Mouse (Mus musculus): ENCODE data around the gene Ccdc110. TPM values are rescaled to one million over a fixed set of nuclear protein-coding genes. Genes with fewer than 3 reads are reported as not detected.

Gene Ccdc110
- polyA plus RNA-seq, 1 experiment from 2014 or later, result not detected

DNA sequence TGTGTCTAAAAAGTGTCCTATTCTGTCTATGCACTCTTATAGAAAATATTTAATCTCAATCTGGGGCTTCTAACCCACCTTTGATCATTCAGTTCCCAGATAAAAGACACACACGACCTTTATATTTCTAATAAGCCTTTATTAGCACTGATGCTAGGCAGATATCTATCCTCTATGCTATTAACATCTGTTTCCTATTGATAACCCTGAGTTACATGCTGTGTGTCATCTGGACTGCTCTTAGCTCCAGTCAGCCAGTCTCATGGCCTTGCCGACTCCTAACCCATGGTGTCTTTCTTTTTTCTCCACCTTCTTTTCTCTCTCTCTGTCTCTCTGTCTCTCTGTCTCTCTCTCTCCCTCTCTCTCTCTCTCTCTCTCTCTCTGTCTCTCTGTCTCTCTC is 53.8 kb downstream of the Ccdc110 start:
- Histone ChIP-seq H3K4me3 (replicated peaks) (no peak overlapping the region), H3K9me3 (no peaks in the 10 kb centered on the region), H3K4me1 (replicated peaks) (no peaks in the 10 kb centered on the region), H3K27ac (no peak overlapping the region), H3K9ac (no peak overlapping the region), H3K36me3 (peaks cover 5% of the 10 kb centered on the region; the same call in 1 of the 2 replicates), H3K27me3 (replicated peaks) (no peaks in the 10 kb centered on the region), H3K4me2 (replicated peaks) (no peak overlapping the region)
- 69% methylated on average over 2 of the region's 2 CpGs for WGBS
- no peak for ATAC-seq

GRCm38 (mm10) chr8:45990631-45991310 is 56.4 kb downstream of the Ccdc110 start:
- Histone ChIP-seq H3K4me1 (replicated peaks) (no peaks in the 10 kb centered on the region), H3K9ac (no peak overlapping the region), H3K9me3 (no peaks in the 10 kb centered on the region), H3K4me3 (replicated peaks) (no peak overlapping the region), H3K36me3 (peaks cover 10% of the 10 kb centered on the region), H3K4me2 (replicated peaks) (no peak overlapping the region), H3K27ac (no peak overlapping the region), H3K27me3 (replicated peaks) (no peaks in the 10 kb centered on the region)
- ATAC-seq, result no peak
- 90% methylated on average over 4 of the region's 4 CpGs for WGBS

Other genes with a start within 250 kb of the Ccdc110 start
- 80.7 and 80.9 TPM in 2 replicates for gene Pdlim3, start 49.2 kb upstream of the Ccdc110 start, polyA plus RNA-seq (2015; fragmentation: Nextera tagmentation; extraction: Ambion mirVana)
- 2.7 and 2.9 TPM in 2 replicates for gene 1700029J07Rik, start 40.6 kb downstream of the Ccdc110 start, polyA plus RNA-seq (2015; fragmentation: Nextera tagmentation; extraction: Ambion mirVana)
- gene Ufsp2, start 40.9 kb downstream of the Ccdc110 start, polyA plus RNA-seq (2015; fragmentation: Nextera tagmentation; extraction: Ambion mirVana), result 87.1 and 88.5 TPM in 2 replicates
- 0.53 and 0.54 TPM in 2 replicates for gene Lrp2bp, start 64.7 kb downstream of the Ccdc110 start, polyA plus RNA-seq (2015; fragmentation: Nextera tagmentation; extraction: Ambion mirVana)
- 37.7 and 42.0 TPM in 2 replicates for gene Ankrd37, start 71.1 kb downstream of the Ccdc110 start, polyA plus RNA-seq (2015; fragmentation: Nextera tagmentation; extraction: Ambion mirVana)
- 19.7 and 26.9 TPM in 2 replicates for gene Cfap97, start 217.2 kb downstream of the Ccdc110 start, polyA plus RNA-seq (2015; fragmentation: Nextera tagmentation; extraction: Ambion mirVana)
- 7.2 and 7.6 TPM in 2 replicates for gene Snx25, start 217.5 kb downstream of the Ccdc110 start, polyA plus RNA-seq (2015; fragmentation: Nextera tagmentation; extraction: Ambion mirVana)